In genomic region chr7:132814089-132814450, GRCm38 (mm10) we compare ENCODE assay signal across 8 mouse cellular contexts. TPM values are rescaled to one million over a fixed set of nuclear protein-coding genes. Genes with fewer than 3 reads are reported as not detected.
A peak's percentile ranks its signal among the peaks of the same experiment; 100 is the strongest.
DNase-seq lines count a peak whose midpoint lies in the region; ATAC-seq and TF ChIP-seq lines count a peak whose summit lies in the region.

No protein-coding gene starts in this region.

- intact Hi-C loops in left cerebral cortex, adult 2 months (cut with DNase I): loop anchor here (5.0 kb wide), 3 partner anchors 38 to 308 kb away; partner anchors contain the start of genes Ctbp2, Eef1akmt2, Fgfr2 and Oat
- intact Hi-C loops in left cerebral cortex, postnatal 14 days (cut with DNase I): loop anchor here (5.0 kb wide), 1 partner anchor 38 kb away; the partner anchor contains the start of gene Eef1akmt2

- peak overlapping the region; percentile 81 for H3K4me2 ChIP-seq in embryonic facial prominence, embryonic 12.5 days (replicated peaks)
- H3K4me2 ChIP-seq in limb, embryonic 12.5 days: peak overlapping the region; percentile 83
- H3K4me2 ChIP-seq in neural tube, embryonic 13.5 days: peak overlapping the region; percentile 81

- WGBS in embryonic facial prominence, embryonic 12.5 days: 1% methylated on average over 7 of the region's 7 CpGs
- WGBS in limb, embryonic 12.5 days: 1% methylated on average over 7 of the region's 7 CpGs
- WGBS in neural tube, embryonic 13.5 days: 0% methylated on average over 7 of the region's 7 CpGs

- peak overlapping the region; percentile 88 for H3K4me3 ChIP-seq in left cerebral cortex, adult 2 months
- peak overlapping the region; percentile 70 for H3K4me3 ChIP-seq in embryonic facial prominence, embryonic 12.5 days
- peak overlapping the region; percentile 73 for H3K4me3 ChIP-seq in limb, embryonic 12.5 days (replicated peaks)
- peak overlapping the region; percentile 71 for H3K4me3 ChIP-seq in neural tube, embryonic 13.5 days

- no peaks in the 10 kb centered on the region for H3K27me3 ChIP-seq in embryonic facial prominence, embryonic 12.5 days
- H3K27me3 ChIP-seq in limb, embryonic 12.5 days: no peaks in the 10 kb centered on the region
- no peaks in the 10 kb centered on the region for H3K27me3 ChIP-seq in neural tube, embryonic 13.5 days

- no peak for ATAC-seq in embryonic facial prominence, embryonic 12.5 days (ENCODE audit: insufficient number of reproducible peaks, insufficient read depth, low FRiP score, low TSS enrichment)
- ATAC-seq in limb, embryonic 12.5 days (ENCODE audit: insufficient number of reproducible peaks, insufficient read depth, low FRiP score, low TSS enrichment, low read depth): no peak
- no peak for ATAC-seq in neural tube, embryonic 13.5 days (ENCODE audit: low read depth)

- peak overlapping the region; percentile 83 for H3K9ac ChIP-seq in embryonic facial prominence, embryonic 12.5 days
- peak overlapping the region; percentile 91 for H3K9ac ChIP-seq in limb, embryonic 12.5 days (replicated peaks)
- H3K9ac ChIP-seq in neural tube, embryonic 13.5 days: peak overlapping the region; percentile 88

- H3K27ac ChIP-seq in left cerebral cortex, adult 2 months: peak overlapping the region; percentile 90
- peak overlapping the region; percentile 83 for H3K27ac ChIP-seq in embryonic facial prominence, embryonic 12.5 days
- peak overlapping the region; percentile 96 for H3K27ac ChIP-seq in limb, embryonic 12.5 days
- H3K27ac ChIP-seq in neural tube, embryonic 13.5 days (replicated peaks): peak overlapping the region; percentile 85

- DNase-seq in left cerebral cortex, adult 2 months (ENCODE audit: extremely low spot score in 1 of 2, low spot score in 2 of 2): no peak
- DNase-seq in left cerebral cortex, postnatal 14 days (ENCODE audit: low spot score in 2 of 2): no peak
- no peak for DNase-seq in natural killer cell, adult 2 months (ENCODE audit: low spot score in 2 of 2)
- no peak for DNase-seq in frontal cortex, postnatal 25 days (ENCODE audit: low spot score in 2 of 2)
- no peak for DNase-seq in left cerebral cortex, adult 11 months (ENCODE audit: low spot score)

- no peaks in the 10 kb centered on the region for H3K9me3 ChIP-seq in embryonic facial prominence, embryonic 12.5 days
- no peaks in the 10 kb centered on the region for H3K9me3 ChIP-seq in limb, embryonic 12.5 days
- no peaks in the 10 kb centered on the region for H3K9me3 ChIP-seq in neural tube, embryonic 13.5 days

- no peak for TF ChIP-seq CTCF in left cerebral cortex, adult 2 months (IDR thresholded peaks at IDR 0.05)

- no peaks in the 10 kb centered on the region for H3K36me3 ChIP-seq in embryonic facial prominence, embryonic 12.5 days
- no peaks in the 10 kb centered on the region for H3K36me3 ChIP-seq in limb, embryonic 12.5 days
- no peaks in the 10 kb centered on the region for H3K36me3 ChIP-seq in neural tube, embryonic 13.5 days

- H3K4me1 ChIP-seq in embryonic facial prominence, embryonic 12.5 days: peaks cover 52% of the 10 kb centered on the region
- peaks cover 58% of the 10 kb centered on the region for H3K4me1 ChIP-seq in limb, embryonic 12.5 days (replicated peaks)
- peaks cover 43% of the 10 kb centered on the region for H3K4me1 ChIP-seq in neural tube, embryonic 13.5 days (replicated peaks)

RNA-seq across cellular contexts. Expression of gene Fam53b, which starts 0.4 kb away (rescaled TPM):
- 10 to 100 TPM; 57.1 to 75.2 TPM for total RNA-seq in left cerebral cortex, adult 2 months (2021)
- total RNA-seq in left cerebral cortex, postnatal 14 days (2021): 10 to 100 TPM; 24.8 to 27.8 TPM
- polyA plus RNA-seq in embryonic facial prominence, embryonic 12.5 days (2016; fragmentation: Nextera tagmentation; extraction: Ambion mirVana): 23.6 and 27.0 TPM in 2 replicates
- 27.7 and 29.8 TPM in 2 replicates for polyA plus RNA-seq in limb, embryonic 12.5 days (2016; fragmentation: Nextera tagmentation; extraction: Ambion mirVana)
- polyA plus RNA-seq in neural tube, embryonic 13.5 days (2015; fragmentation: Nextera tagmentation; extraction: Ambion mirVana): 13.9 and 16.0 TPM in 2 replicates

RNA-seq across cellular contexts. Expression of gene Eef1akmt2, which starts 38.4 kb away (rescaled TPM):
- total RNA-seq in left cerebral cortex, adult 2 months (2021): 10 to 100 TPM; 33.2 to 33.8 TPM
- 10 to 100 TPM; 29.3 to 31.2 TPM for total RNA-seq in left cerebral cortex, postnatal 14 days (2021)
- polyA plus RNA-seq in embryonic facial prominence, embryonic 12.5 days (2016; fragmentation: Nextera tagmentation; extraction: Ambion mirVana): 75.7 and 79.1 TPM in 2 replicates
- polyA plus RNA-seq in limb, embryonic 12.5 days (2016; fragmentation: Nextera tagmentation; extraction: Ambion mirVana): 78.1 and 80.3 TPM in 2 replicates
- polyA plus RNA-seq in neural tube, embryonic 13.5 days (2015; fragmentation: Nextera tagmentation; extraction: Ambion mirVana): 81.4 and 87.9 TPM in 2 replicates

RNA-seq across cellular contexts. Expression of gene Abraxas2, which starts 45.0 kb away (rescaled TPM):
- total RNA-seq in left cerebral cortex, adult 2 months (2021): 10 to 100 TPM; 26.6 to 27.6 TPM
- 10 to 100 TPM; 24.9 to 28.2 TPM for total RNA-seq in left cerebral cortex, postnatal 14 days (2021)
- 43.0 and 43.1 TPM in 2 replicates for polyA plus RNA-seq in embryonic facial prominence, embryonic 12.5 days (2016; fragmentation: Nextera tagmentation; extraction: Ambion mirVana)
- polyA plus RNA-seq in limb, embryonic 12.5 days (2016; fragmentation: Nextera tagmentation; extraction: Ambion mirVana): 40.4 and 40.8 TPM in 2 replicates
- 35.1 and 44.2 TPM in 2 replicates for polyA plus RNA-seq in neural tube, embryonic 13.5 days (2015; fragmentation: Nextera tagmentation; extraction: Ambion mirVana)
